Mouse (Mus musculus) T-helper 1 cell (primary cell): ENCODE data around the gene Prdx2.

Source experiments
- in situ Hi-C: fragments of 300-600 bp; cut with MboI, MseI; formaldehyde crosslinking; loops from one replicate; pipeline ENCODE4 v1.15.1; 2025; ENCODE audit warnings: high pct_unique_total_duplicates

Prdx2 gene

GRCm38 (mm10) chr8:84947241-84947545, 22.2 kb upstream of the Prdx2 start:
- in situ Hi-C loops, result no loop called here

GRCm38 (mm10) chr8:84949753-84950152, 19.6 kb upstream of the Prdx2 start:
- in situ Hi-C loops, result loop anchor here (10.0 kb wide), 1 partner anchor 55 kb away; no protein-coding TSS in a partner anchor

- in situ Hi-C loops, result loop anchor here (10.0 kb wide), 1 partner anchor 52 kb away; no protein-coding TSS in a partner anchor
These were observed 16.7 kb upstream of the Prdx2 start for GRCm38 (mm10) chr8:84952612-84953255.

GRCm38 (mm10) chr8:84956768-84957167, 12.6 kb upstream of the Prdx2 start:
- in situ Hi-C loops, result loop anchor here (10.0 kb wide), 1 partner anchor 48 kb away; no protein-coding TSS in a partner anchor

- in situ Hi-C loops, result loop anchor here (10.0 kb wide), 1 partner anchor 45 kb away; no protein-coding TSS in a partner anchor
These were observed 9.6 kb upstream of the Prdx2 start for GRCm38 (mm10) chr8:84959811-84960210.

- in situ Hi-C loops, result no loop called here
These were observed 5.4 kb upstream of the Prdx2 start for GRCm38 (mm10) chr8:84963952-84964351.

- in situ Hi-C loops, result no loop called here
These were observed 3.6 kb upstream of the Prdx2 start for GRCm38 (mm10) chr8:84965731-84966291.

- in situ Hi-C loops, result no loop called here
These were observed 2.8 kb upstream of the Prdx2 start for GRCm38 (mm10) chr8:84966603-84967002.

GRCm38 (mm10) chr8:84967532-84968304, 1.7 kb upstream of the Prdx2 start:
- in situ Hi-C loops, result no loop called here

- in situ Hi-C loops, result no loop called here
These were observed 737 bp upstream of the Prdx2 start for GRCm38 (mm10) chr8:84968650-84969049.

GRCm38 (mm10) chr8:84970135-84970790, 876 bp downstream of the Prdx2 start:
- in situ Hi-C loops, result no loop called here

GRCm38 (mm10) chr8:84970913-84971312, 1.5 kb downstream of the Prdx2 start:
- in situ Hi-C loops, result no loop called here

GRCm38 (mm10) chr8:84973079-84973478, 3.7 kb downstream of the Prdx2 start:
- in situ Hi-C loops, result no loop called here

GRCm38 (mm10) chr8:84973803-84974542, 4.6 kb downstream of the Prdx2 start:
- in situ Hi-C loops, result no loop called here

GRCm38 (mm10) chr8:84974543-84975142, 5.3 kb downstream of the Prdx2 start:
- in situ Hi-C loops, result loop anchor here (5.0 kb wide), 1 partner anchor 53 kb away; the partner anchor contains the start of genes Asna1 and Trir

- in situ Hi-C loops, result loop anchor here (5.0 kb wide), 1 partner anchor 52 kb away; the partner anchor contains the start of genes Asna1 and Trir
These were observed 6.0 kb downstream of the Prdx2 start for GRCm38 (mm10) chr8:84975434-84975833.

- in situ Hi-C loops, result loop anchor here (5.0 kb wide), 1 partner anchor 51 kb away; the partner anchor contains the start of genes Asna1 and Trir
These were observed 6.8 kb downstream of the Prdx2 start for GRCm38 (mm10) chr8:84976031-84976762.

- in situ Hi-C loops, result loop anchor here (5.0 kb wide), 1 partner anchor 50 kb away; the partner anchor contains the start of genes Asna1 and Trir
These were observed 7.5 kb downstream of the Prdx2 start for GRCm38 (mm10) chr8:84976763-84977434.
